Mouse (Mus musculus): ENCODE results near the gene Cabp4. TPM values are rescaled to one million over a fixed set of nuclear protein-coding genes. Genes with fewer than 3 reads are reported as not detected.

The Cabp4 gene
- polyA plus RNA-seq, 1 experiment from 2014 or later = 0.31 TPM

DNA sequence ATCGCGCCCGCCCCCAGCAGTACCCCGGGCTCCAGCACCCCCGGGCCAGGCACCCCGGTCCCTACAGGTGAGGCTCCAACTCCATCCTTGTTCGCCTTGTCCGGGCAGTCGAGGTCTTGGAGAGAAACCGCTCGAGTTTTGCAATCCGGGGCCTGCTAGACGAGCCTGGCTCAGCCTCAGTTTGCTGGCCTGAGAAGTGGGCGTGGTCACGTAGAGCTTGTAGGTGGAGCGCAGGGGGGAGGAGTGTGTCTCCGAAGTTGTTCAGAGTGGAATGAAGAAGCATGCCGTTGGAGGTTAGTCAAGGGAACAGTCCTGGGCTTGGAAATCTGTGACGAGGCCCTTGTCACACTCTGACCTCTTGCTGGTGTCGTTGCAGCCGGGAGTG, 46.4 kb downstream of the Cabp4 start:
- 2% methylated on average over 21 of the region's 21 CpGs for WGBS
- Histone ChIP-seq H3K27me3 (ENCODE audit: control insufficient read depth, insufficient read depth, low read length) (no peaks in the 10 kb centered on the region), H3K4me3 (ENCODE audit: low read depth, low read length) (peak overlapping the region; percentile 58), H3K4me2 (ENCODE audit: low read depth, low read length) (peak overlapping the region; percentile 83), H3K4me1 (ENCODE audit: control insufficient read depth, insufficient read depth, low read length) (peaks cover 36% of the 10 kb centered on the region), H3K27ac (ENCODE audit: low read depth, low read length) (peak overlapping the region; percentile 53; the same call in 1 of the 2 replicates), H3K9ac (replicated peaks; ENCODE audit: low read depth, low read length) (peak overlapping the region; percentile 25), H3K36me3 (ENCODE audit: control insufficient read depth, insufficient read depth, low read length) (no peaks in the 10 kb centered on the region), H3K9me3 (ENCODE audit: control insufficient read depth, low read length) (no peaks in the 10 kb centered on the region)
- no peak; the same call in 1 of the 2 replicates for ATAC-seq (ENCODE audit: low read depth)

DNA sequence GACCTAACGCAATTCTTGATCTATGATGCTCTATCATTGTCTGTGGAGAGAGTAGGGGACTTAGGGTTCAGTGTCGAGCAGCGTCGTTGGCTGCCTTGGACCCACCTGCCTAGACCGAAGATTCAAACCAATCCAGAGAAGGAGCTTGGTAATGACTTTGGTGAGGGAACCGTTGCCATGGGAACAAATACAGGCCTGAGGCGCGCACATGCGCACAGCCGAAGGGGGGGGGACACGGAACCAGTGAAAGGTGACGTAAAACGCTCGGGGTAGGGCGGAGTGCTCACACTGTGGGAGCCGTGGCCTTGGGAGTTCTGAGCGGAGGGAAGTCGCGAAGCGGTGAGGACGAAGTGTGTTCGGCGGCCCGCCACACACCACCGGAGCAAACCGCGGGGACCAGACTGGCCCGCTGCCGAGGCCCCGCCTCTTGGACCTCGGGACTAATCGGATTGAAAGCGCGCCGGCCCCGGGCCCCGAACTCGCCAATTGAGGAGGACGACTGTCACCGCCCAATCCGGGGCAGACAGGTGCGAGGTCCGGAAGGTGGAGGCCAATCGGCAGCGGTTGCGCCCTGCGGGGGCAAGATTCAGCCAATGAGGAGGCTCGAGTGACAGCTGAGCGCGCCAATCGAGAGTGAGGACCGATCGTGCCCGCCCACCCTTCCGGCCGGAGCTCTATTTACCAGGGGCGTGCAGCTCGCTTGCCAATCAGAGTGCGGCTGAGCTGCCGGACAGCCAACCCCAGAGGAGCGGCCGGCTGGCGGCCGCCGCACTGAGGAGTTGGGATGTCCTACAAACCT, 47.0 kb downstream of the Cabp4 start, which contains the start of gene Cdk2ap2:
Gene Cdk2ap2, plus strand, starts transcription at position 541 of the 799 bp plus-strand sequence.
- WGBS = under 1% methylated on average over 65 of the region's 65 CpGs
- ATAC-seq (ENCODE audit: low read depth) = peak; percentile 94
- no peaks in the 10 kb centered on the region for H3K36me3 ChIP-seq (ENCODE audit: control insufficient read depth, insufficient read depth, low read length)
- peaks cover 34% of the 10 kb centered on the region for H3K4me1 ChIP-seq (ENCODE audit: control insufficient read depth, insufficient read depth, low read length)
- H3K27me3 ChIP-seq (ENCODE audit: control insufficient read depth, insufficient read depth, low read length) = no peaks in the 10 kb centered on the region
- H3K4me3 ChIP-seq (ENCODE audit: low read depth, low read length) = peak within 1 kb of the TSS; percentile 58
- peak within 1 kb of the TSS; percentile 85 for H3K27ac ChIP-seq (ENCODE audit: low read depth, low read length)
- H3K9me3 ChIP-seq (ENCODE audit: control insufficient read depth, low read length) = no peaks in the 10 kb centered on the region
- H3K9ac ChIP-seq (replicated peaks; ENCODE audit: low read depth, low read length) = peak within 1 kb of the TSS; percentile 57
- peak within 1 kb of the TSS; percentile 83 for H3K4me2 ChIP-seq (ENCODE audit: low read depth, low read length)

DNA sequence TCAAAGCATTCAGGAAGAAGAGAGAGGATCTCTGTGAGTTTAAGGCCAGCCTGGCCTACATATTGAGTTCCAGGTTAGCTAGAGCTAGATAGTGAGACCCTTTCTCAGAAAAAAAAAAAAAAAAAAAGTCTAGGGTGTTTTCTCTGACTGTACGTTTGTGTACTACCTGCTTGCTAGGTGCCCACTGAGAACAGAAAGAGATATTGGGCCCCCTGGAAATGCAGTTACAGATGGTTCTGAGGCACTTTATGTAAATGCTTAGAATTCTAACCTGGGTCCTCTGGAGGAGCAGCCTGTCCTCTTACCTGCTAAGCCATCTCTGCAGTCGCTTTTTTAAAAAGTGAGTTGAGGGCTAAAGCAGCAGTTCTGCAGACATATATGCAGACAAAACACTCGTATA, 48.0 kb downstream of the Cabp4 start:
- no peak overlapping the region for H3K9ac ChIP-seq (replicated peaks; ENCODE audit: low read depth, low read length)
- H3K4me3 ChIP-seq (ENCODE audit: low read depth, low read length) = no peak overlapping the region; the same call in 1 of the 2 replicates
- H3K27ac ChIP-seq (ENCODE audit: low read depth, low read length) = peak overlapping the region; percentile 85
- 65% methylated on average over 3 of the region's 3 CpGs for WGBS
- peaks cover 25% of the 10 kb centered on the region for H3K4me1 ChIP-seq (ENCODE audit: control insufficient read depth, insufficient read depth, low read length)
- no peaks in the 10 kb centered on the region for H3K27me3 ChIP-seq (ENCODE audit: control insufficient read depth, insufficient read depth, low read length)
- peak overlapping the region; percentile 83 for H3K4me2 ChIP-seq (ENCODE audit: low read depth, low read length)
- no peaks in the 10 kb centered on the region for H3K9me3 ChIP-seq (ENCODE audit: control insufficient read depth, low read length)
- no peak for ATAC-seq (ENCODE audit: low read depth)
- H3K36me3 ChIP-seq (ENCODE audit: control insufficient read depth, insufficient read depth, low read length) = no peaks in the 10 kb centered on the region

DNA sequence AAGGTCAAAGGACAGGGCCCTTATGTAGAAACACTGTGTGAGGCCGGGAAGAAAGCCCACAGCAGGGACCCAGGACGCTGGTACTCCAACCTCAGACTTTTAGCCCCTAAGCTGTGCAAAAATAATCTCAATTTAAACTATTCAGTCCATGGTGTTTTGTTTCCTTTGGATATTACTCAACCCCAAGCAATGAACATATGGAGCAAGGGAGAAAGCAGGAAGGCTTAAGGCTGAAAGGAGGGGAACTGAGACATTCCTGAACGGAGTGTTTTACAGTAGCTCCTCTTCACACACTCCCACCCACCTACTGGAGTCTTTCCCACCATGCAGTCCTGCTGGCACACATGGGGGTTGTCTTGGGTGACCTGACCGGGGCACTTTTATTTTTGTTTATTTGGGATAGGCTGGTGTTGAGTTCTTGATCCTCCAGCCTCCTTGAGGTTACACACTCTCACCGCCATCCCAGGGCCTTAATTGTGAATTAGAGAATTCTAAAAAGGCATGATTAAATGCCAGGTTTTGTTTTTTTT, 49.0 kb downstream of the Cabp4 start:
- H3K27ac ChIP-seq (ENCODE audit: low read depth, low read length) = no peak overlapping the region
- no peaks in the 10 kb centered on the region for H3K9me3 ChIP-seq (ENCODE audit: control insufficient read depth, low read length)
- WGBS = 86% methylated on average over 5 of the region's 5 CpGs
- ATAC-seq (ENCODE audit: low read depth) = no peak
- peaks cover 20% of the 10 kb centered on the region; the same call in 1 of the 2 replicates for H3K4me1 ChIP-seq (ENCODE audit: control insufficient read depth, insufficient read depth, low read length)
- H3K4me2 ChIP-seq (ENCODE audit: low read depth, low read length) = no peak overlapping the region
- no peak overlapping the region for H3K4me3 ChIP-seq (ENCODE audit: low read depth, low read length)
- no peaks in the 10 kb centered on the region for H3K36me3 ChIP-seq (ENCODE audit: control insufficient read depth, insufficient read depth, low read length)
- no peaks in the 10 kb centered on the region for H3K27me3 ChIP-seq (ENCODE audit: control insufficient read depth, insufficient read depth, low read length)
- no peak overlapping the region for H3K9ac ChIP-seq (replicated peaks; ENCODE audit: low read depth, low read length)

DNA sequence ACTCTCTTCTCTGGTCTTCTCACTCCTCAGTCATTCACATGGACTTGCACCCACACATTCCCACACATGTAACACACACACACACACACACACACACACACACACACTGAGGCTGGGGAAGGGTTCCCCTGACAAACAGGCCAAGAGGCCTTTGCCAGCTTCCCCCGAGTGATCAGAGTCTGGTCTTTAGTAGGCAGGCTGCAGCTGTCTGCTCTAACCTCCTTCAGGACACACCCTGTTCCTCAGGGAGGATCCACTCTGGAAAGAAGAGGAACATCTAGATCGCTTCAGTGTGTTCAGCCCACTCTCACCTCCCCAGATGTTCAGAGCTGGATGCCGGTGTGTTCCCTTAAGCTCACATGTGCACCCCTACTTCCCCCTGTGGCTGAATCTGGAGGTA, 49.5 kb downstream of the Cabp4 start:
- Histone ChIP-seq H3K27ac (ENCODE audit: low read depth, low read length) (no peak overlapping the region), H3K4me1 (ENCODE audit: control insufficient read depth, insufficient read depth, low read length) (peaks cover 20% of the 10 kb centered on the region; the same call in 1 of the 2 replicates), H3K27me3 (ENCODE audit: control insufficient read depth, insufficient read depth, low read length) (no peaks in the 10 kb centered on the region), H3K36me3 (ENCODE audit: control insufficient read depth, insufficient read depth, low read length) (no peaks in the 10 kb centered on the region), H3K9me3 (ENCODE audit: control insufficient read depth, low read length) (no peaks in the 10 kb centered on the region), H3K9ac (replicated peaks; ENCODE audit: low read depth, low read length) (no peak overlapping the region), H3K4me2 (ENCODE audit: low read depth, low read length) (no peak overlapping the region), H3K4me3 (ENCODE audit: low read depth, low read length) (no peak overlapping the region)
- WGBS = 80% methylated on average over 3 of the region's 3 CpGs
- ATAC-seq (ENCODE audit: low read depth) = no peak

DNA sequence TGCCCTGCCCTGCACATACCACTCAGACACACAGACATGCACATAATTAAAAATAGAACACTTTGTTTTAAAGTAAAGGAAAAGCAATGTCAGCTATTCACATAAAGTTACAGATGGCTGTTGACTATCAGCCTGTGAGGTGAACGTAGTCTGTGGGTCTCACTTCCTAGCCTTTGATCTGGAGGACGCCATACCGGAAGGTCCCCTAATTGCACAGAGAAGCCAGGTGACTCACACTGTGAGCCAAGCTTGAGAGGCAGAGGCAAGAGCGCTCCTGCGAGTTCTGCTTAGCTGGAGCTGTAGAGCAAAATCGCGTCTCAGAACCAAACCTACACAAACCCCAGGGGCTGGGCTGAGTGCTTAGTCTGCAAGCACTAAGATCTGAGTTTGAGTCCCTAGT, 50.1 kb downstream of the Cabp4 start:
- H3K27me3 ChIP-seq (ENCODE audit: control insufficient read depth, insufficient read depth, low read length) = no peaks in the 10 kb centered on the region

DNA sequence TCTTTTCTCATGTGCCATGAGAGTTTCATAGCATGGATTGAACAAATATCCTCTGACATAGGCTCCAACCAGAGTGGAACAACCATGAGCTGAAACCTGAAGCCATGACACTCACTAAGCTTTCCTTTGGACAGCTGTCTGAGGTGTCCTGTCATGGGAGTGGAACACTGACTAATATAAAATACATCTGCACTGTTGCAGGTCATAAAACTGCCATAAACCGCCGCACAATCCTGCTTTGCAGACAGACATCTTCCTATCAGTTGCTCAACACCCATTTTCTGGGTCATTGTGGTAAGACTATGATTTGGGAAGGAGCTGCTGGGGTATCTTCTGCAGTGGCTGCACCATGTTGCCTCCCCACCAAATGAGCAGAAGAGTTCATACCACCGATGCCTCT, 51.1 kb downstream of the Cabp4 start:
- Histone ChIP-seq H3K9me3 (ENCODE audit: control insufficient read depth, low read length) (no peaks in the 10 kb centered on the region), H3K4me2 (ENCODE audit: low read depth, low read length) (no peak overlapping the region), H3K27me3 (ENCODE audit: control insufficient read depth, insufficient read depth, low read length) (no peaks in the 10 kb centered on the region), H3K4me3 (ENCODE audit: low read depth, low read length) (no peak overlapping the region), H3K9ac (replicated peaks; ENCODE audit: low read depth, low read length) (no peak overlapping the region), H3K27ac (ENCODE audit: low read depth, low read length) (no peak overlapping the region), H3K36me3 (ENCODE audit: control insufficient read depth, insufficient read depth, low read length) (no peaks in the 10 kb centered on the region), H3K4me1 (ENCODE audit: control insufficient read depth, insufficient read depth, low read length) (peaks cover 10% of the 10 kb centered on the region; the same call in 1 of the 2 replicates)
- WGBS = 86% methylated on average over 3 of the region's 3 CpGs
- no peak for ATAC-seq (ENCODE audit: low read depth)

More for the DNA sequence above, 50.1 kb downstream of the Cabp4 start:
- Histone ChIP-seq H3K4me1 (ENCODE audit: control insufficient read depth, insufficient read depth, low read length) (peaks cover 14% of the 10 kb centered on the region; the same call in 1 of the 2 replicates), H3K27ac (ENCODE audit: low read depth, low read length) (no peak overlapping the region), H3K9ac (replicated peaks; ENCODE audit: low read depth, low read length) (no peak overlapping the region), H3K9me3 (ENCODE audit: control insufficient read depth, low read length) (no peaks in the 10 kb centered on the region), H3K4me2 (ENCODE audit: low read depth, low read length) (no peak overlapping the region), H3K36me3 (ENCODE audit: control insufficient read depth, insufficient read depth, low read length) (no peaks in the 10 kb centered on the region), H3K4me3 (ENCODE audit: low read depth, low read length) (no peak overlapping the region)
- no peak for ATAC-seq (ENCODE audit: low read depth)
- 77% methylated on average over 7 of the region's 7 CpGs for WGBS

DNA sequence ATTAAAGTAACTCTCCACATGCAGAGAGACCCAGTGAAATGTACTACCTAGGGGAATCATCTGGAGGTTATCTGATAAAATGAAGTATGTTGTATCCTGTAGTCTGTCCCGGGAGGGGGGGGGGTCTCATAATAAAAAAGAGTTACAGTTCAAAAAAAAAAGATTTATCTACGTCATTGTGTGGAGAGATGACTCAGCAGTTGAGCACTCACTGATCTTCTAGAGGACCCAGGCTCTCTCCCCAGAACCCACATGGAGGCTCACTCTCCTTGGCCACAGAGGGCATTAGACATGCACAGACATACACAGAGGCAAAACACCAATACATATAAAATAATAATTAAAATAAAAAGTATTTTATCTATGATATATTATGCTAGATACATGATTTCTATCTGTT, 52.5 kb downstream of the Cabp4 start:
- Histone ChIP-seq H3K4me2 (ENCODE audit: low read depth, low read length) (no peak overlapping the region), H3K4me1 (ENCODE audit: control insufficient read depth, insufficient read depth, low read length) (peaks cover 4% of the 10 kb centered on the region; the same call in 1 of the 2 replicates), H3K9ac (replicated peaks; ENCODE audit: low read depth, low read length) (no peak overlapping the region), H3K9me3 (ENCODE audit: control insufficient read depth, low read length) (no peaks in the 10 kb centered on the region), H3K4me3 (ENCODE audit: low read depth, low read length) (no peak overlapping the region), H3K27me3 (ENCODE audit: control insufficient read depth, insufficient read depth, low read length) (no peaks in the 10 kb centered on the region), H3K36me3 (ENCODE audit: control insufficient read depth, insufficient read depth, low read length) (no peaks in the 10 kb centered on the region), H3K27ac (ENCODE audit: low read depth, low read length) (no peak overlapping the region)
- no peak for ATAC-seq (ENCODE audit: low read depth)
- 59% methylated on average over 2 of the region's 2 CpGs for WGBS

DNA sequence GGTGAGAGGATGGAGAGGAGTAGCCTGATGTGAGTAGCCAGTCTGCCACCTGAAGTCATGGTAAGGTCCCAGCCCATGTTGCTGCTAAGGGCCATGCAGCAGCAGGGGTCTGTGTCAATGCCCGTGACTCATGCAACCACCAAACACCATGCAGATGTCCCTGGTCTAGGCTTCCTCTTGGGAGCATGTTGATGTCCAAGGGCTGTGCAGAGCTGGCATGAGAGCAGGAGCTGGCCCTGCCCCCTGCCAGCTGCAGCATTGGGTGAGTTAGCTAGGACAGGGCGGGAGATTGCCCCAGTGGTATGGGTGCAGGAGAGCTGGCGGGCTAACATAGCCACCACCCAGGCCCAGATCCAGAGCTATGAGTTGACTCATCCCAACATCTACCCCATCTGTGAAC, 53.4 kb downstream of the Cabp4 start:
- H3K9ac ChIP-seq (replicated peaks; ENCODE audit: low read depth, low read length) = no peak overlapping the region
- no peak overlapping the region for H3K4me2 ChIP-seq (ENCODE audit: low read depth, low read length)
- H3K4me1 ChIP-seq (ENCODE audit: control insufficient read depth, insufficient read depth, low read length) = no peaks in the 10 kb centered on the region
- no peaks in the 10 kb centered on the region for H3K9me3 ChIP-seq (ENCODE audit: control insufficient read depth, low read length)
- ATAC-seq (ENCODE audit: low read depth) = no peak
- no peak overlapping the region for H3K4me3 ChIP-seq (ENCODE audit: low read depth, low read length)
- H3K36me3 ChIP-seq (ENCODE audit: control insufficient read depth, insufficient read depth, low read length) = no peaks in the 10 kb centered on the region
- no peak overlapping the region for H3K27ac ChIP-seq (ENCODE audit: low read depth, low read length)
- WGBS = 86% methylated on average over 3 of the region's 3 CpGs
- no peaks in the 10 kb centered on the region for H3K27me3 ChIP-seq (ENCODE audit: control insufficient read depth, insufficient read depth, low read length)

Data from neural tube, embryonic 14.5 days (tissue).